Mouse (Mus musculus) CH12.LX (cell line): ENCODE measurements around the gene Jak1. TPM values are rescaled to one million over a fixed set of nuclear protein-coding genes. Genes with fewer than 3 reads are reported as not detected.

Experiments
- DNase-seq: peaks from one replicate; pipeline ENCODE4 v3.0.0-alpha.2; 2013; ENCODE audit errors: extremely low read depth
- H3K27ac ChIP-seq: 2 replicates; pipeline ENCODE4 v1.5.1; 2012; ENCODE audit warnings: low read depth, mild to moderate bottlenecking, control low read depth, moderate library complexity; ENCODE audit not compliant: insufficient read depth
- H3K27me3 ChIP-seq: replicated peaks from 2 replicates; pipeline ENCODE3; 2012; ENCODE audit warnings: inconsistent platforms
- H3K36me3 ChIP-seq, 2 experiments: replicated peaks in 1 of 2; 2 replicates each; pipeline versions ENCODE3 to v1.6.1; 2012; ENCODE audit warnings: inconsistent platforms in 1 of 2, low read length in 1 of 2, mild to moderate bottlenecking in 1 of 2, mixed read lengths in 1 of 2, moderate library complexity in 1 of 2; ENCODE audit not compliant: control insufficient read depth in 1 of 2, insufficient read depth in 1 of 2
- H3K4me1 ChIP-seq, 2 experiments: 2 replicates each; pipeline ENCODE4 v1.6.1; 2012; ENCODE audit warnings: inconsistent platforms in 1 of 2, moderate library complexity in 1 of 2; ENCODE audit not compliant: insufficient read depth in 2 of 2, control insufficient read depth in 1 of 2
- H3K4me2 ChIP-seq: 2 replicates; pipeline ENCODE4 v1.6.1; 2012; ENCODE audit warnings: low read depth, mild to moderate bottlenecking, control low read depth; ENCODE audit not compliant: poor library complexity, insufficient read depth, severe bottlenecking
- H3K4me3 ChIP-seq, 3 experiments: fragments of 150-350 bp in 1 of 3; sonication (generic) in 1 of 3; replicated peaks in 1 of 3; 2 replicates each; pipeline versions ENCODE3 to v1.5.1; 2011 to 2012; ENCODE audit warnings: low read depth in 2 of 3, low read length in 2 of 3, mild to moderate bottlenecking in 2 of 3, moderate library complexity in 2 of 3, control low read depth in 1 of 3, improper control_type of control experiment in 1 of 3, inconsistent platforms in 1 of 3, mixed read lengths in 1 of 3; ENCODE audit not compliant: poor library complexity in 1 of 3
- H3K79me2 ChIP-seq: replicated peaks from 2 replicates; pipeline ENCODE4 v1.6.1; 2012; ENCODE audit warnings: mild to moderate bottlenecking, moderate library complexity; ENCODE audit not compliant: control insufficient read depth, poor library complexity, insufficient read depth, severe bottlenecking; ENCODE audit errors: extremely low read depth
- H3K9ac ChIP-seq: 2 replicates; pipeline ENCODE4 v1.6.1; 2012; ENCODE audit warnings: low read depth, mild to moderate bottlenecking, control low read depth, moderate library complexity; ENCODE audit not compliant: insufficient read depth
- H3K9me3 ChIP-seq: replicated peaks from 2 replicates; pipeline ENCODE3; 2012; ENCODE audit warnings: low read length, inconsistent platforms, mixed read lengths
- BHLHE40 ChIP-seq: IDR thresholded peaks from 2 replicates; pipeline ENCODE4 v1.6.1; 2011; ENCODE audit warnings: mild to moderate bottlenecking, low read depth, low read length, improper control_type of control experiment
- CHD2 ChIP-seq: IDR thresholded peaks from 2 replicates; pipeline ENCODE4 v1.6.1; 2011; ENCODE audit warnings: low read length, improper control_type of control experiment
- EP300 ChIP-seq: IDR thresholded peaks from 2 replicates; pipeline ENCODE4 v1.6.1; 2011; ENCODE audit warnings: low read length, improper control_type of control experiment
- IRF4 ChIP-seq: IDR thresholded peaks from 2 replicates; pipeline ENCODE4 v1.6.1; 2014; ENCODE audit warnings: low read depth, mild to moderate bottlenecking, inconsistent platforms, low read length, improper control_type of control experiment
- JUN ChIP-seq: IDR thresholded peaks from 2 replicates; pipeline ENCODE4 v1.6.1; 2011; ENCODE audit warnings: low read depth, mild to moderate bottlenecking, low read length, improper control_type of control experiment, moderate library complexity; ENCODE audit not compliant: insufficient read depth
- MAFK ChIP-seq: IDR thresholded peaks from 2 replicates; pipeline ENCODE4 v1.6.1; 2011; ENCODE audit warnings: low read length, improper control_type of control experiment; ENCODE audit not compliant: insufficient replicate concordance
- MAZ ChIP-seq: IDR thresholded peaks from 2 replicates; pipeline ENCODE4 v1.6.1; 2012; ENCODE audit warnings: low read depth, mild to moderate bottlenecking, inconsistent platforms, low read length, improper control_type of control experiment, moderate library complexity
- MEF2A ChIP-seq: IDR thresholded peaks from 2 replicates; pipeline ENCODE4 v1.6.1; 2014; ENCODE audit warnings: low read depth, mild to moderate bottlenecking, inconsistent platforms, low read length, improper control_type of control experiment, borderline replicate concordance
- NELFE ChIP-seq: IDR thresholded peaks from 2 replicates; pipeline ENCODE4 v1.6.1; 2011; ENCODE audit warnings: low read depth, low read length, improper control_type of control experiment
- NRF1 ChIP-seq: IDR thresholded peaks from 2 replicates; pipeline ENCODE4 v1.6.1; 2014; ENCODE audit warnings: low read depth, mild to moderate bottlenecking, inconsistent platforms, low read length, improper control_type of control experiment, moderate library complexity
- POLR2A ChIP-seq: IDR thresholded peaks from 2 replicates; pipeline ENCODE4 v1.6.1; 2011; ENCODE audit warnings: low read depth, mild to moderate bottlenecking, improper control_type of control experiment, low read length
- POLR2AphosphoS2 ChIP-seq: IDR thresholded peaks from 2 replicates; pipeline ENCODE4 v1.6.1; 2011; ENCODE audit warnings: low read depth, low read length, improper control_type of control experiment
- TBP ChIP-seq: conservative IDR thresholded peaks from 2 replicates; pipeline ENCODE4 v1.6.1; 2011; ENCODE audit warnings: low read depth, low read length, improper control_type of control experiment
- UBTF ChIP-seq: IDR thresholded peaks from 2 replicates; pipeline ENCODE4 v1.6.1; 2012; ENCODE audit warnings: low read depth, mild to moderate bottlenecking, inconsistent platforms, low read length, improper control_type of control experiment, moderate library complexity
- USF2 ChIP-seq: conservative IDR thresholded peaks from 2 replicates; pipeline ENCODE4 v1.6.1; 2011; ENCODE audit warnings: low read depth, low read length, improper control_type of control experiment
- ZC3H11A ChIP-seq: IDR thresholded peaks from 2 replicates; pipeline ENCODE4 v1.6.1; 2012; ENCODE audit warnings: low read depth, mild to moderate bottlenecking, inconsistent platforms, low read length, improper control_type of control experiment
- ZMIZ1 ChIP-seq: IDR thresholded peaks from 2 replicates; pipeline ENCODE4 v1.6.1; 2012; ENCODE audit warnings: low read depth, mild to moderate bottlenecking, inconsistent platforms, low read length, improper control_type of control experiment
- dilution Hi-C: fragments of 300-500 bp; cut with MboI; formaldehyde crosslinking; loops from 2 replicates; pipeline ENCODE4 v1.14.3; 2020; ENCODE audit warnings: low sequenced_read_pairs; ENCODE audit not compliant: extremely low pct_unique_long_range_greater_than_20kb, extremely low pct_ligation_motif_present
- in situ Hi-C: fragments of 300-500 bp; cut with MboI; formaldehyde crosslinking; loops from 3 replicates; pipeline ENCODE4 v1.14.3; 2019; ENCODE audit warnings: low sequenced_read_pairs, low pct_ligation_motif_present, low pct_unique_long_range_greater_than_20kb, mixed read lengths
- polyA plus RNA-seq: library from polyadenylated mRNA; unstranded; fragments of >175 nt; gene quantifications from 2 replicates; pipeline ENCODE4 v1.2.1, GENCODE M21; 2012; ENCODE audit warnings: low read depth; ENCODE audit not compliant: insufficient read length
- total RNA-seq, 2 experiments: library from RNA; depleted of rRNA; stranded (reverse); fragments of 300-350 nt in 1 of 2; fragments of >200 nt in 1 of 2; gene quantifications; 2 replicates each; pipeline ENCODE4 v1.2.3; 2012 to 2014

Jak1 gene
- total and polyA plus RNA-seq, 3 experiments = 28.6 to 51.4 (median 33.9) TPM

DNA sequence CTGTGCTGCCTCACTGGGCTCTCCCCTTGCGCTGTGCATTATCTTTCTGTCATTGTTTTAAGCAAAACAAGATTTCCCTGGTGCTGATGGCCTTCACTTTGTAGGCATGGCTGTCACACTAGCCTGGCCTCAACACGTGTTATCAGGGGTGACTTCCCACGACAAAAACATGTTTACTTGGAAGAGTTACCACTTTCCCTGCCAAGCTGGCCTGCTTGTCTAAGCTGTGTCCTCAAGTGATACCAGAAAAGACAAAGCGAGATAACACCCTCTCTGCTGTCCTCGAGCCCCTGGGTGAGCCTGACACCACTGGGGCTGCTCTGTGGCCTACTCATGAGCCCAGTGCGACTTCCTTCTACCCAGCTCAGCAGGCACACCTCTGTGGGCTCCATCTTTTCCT lies 89.0 kb downstream of the Jak1 start:
- peaks cover 0 to 9% of the 10 kb centered on the region in 2 experiments; a peak in 3 of 4 replicates for H3K4me1 ChIP-seq
- in situ Hi-C loops = no loop called here
- no peak overlapping the region for H3K27ac ChIP-seq
- H3K79me2 ChIP-seq = no peaks in the 10 kb centered on the region
- no peaks in the 10 kb centered on the region for H3K27me3 ChIP-seq
- H3K4me3 ChIP-seq = no peak overlapping the region
- H3K36me3 ChIP-seq = peaks cover 33 to 88% of the 10 kb centered on the region in 2 experiments
- TF ChIP-seq EP300 (no peak), JUN (no peak), MEF2A (no peak), NRF1 (no peak)
- no peak for DNase-seq
- dilution Hi-C loops = no loop called here
- H3K4me2 ChIP-seq = no peak overlapping the region
- H3K9ac ChIP-seq = no peak overlapping the region
- H3K9me3 ChIP-seq = no peaks in the 10 kb centered on the region

GRCm38 (mm10) chr4:101174916-101175625 lies 90.0 kb downstream of the Jak1 start:
- no peak overlapping the region for H3K9ac ChIP-seq
- peaks cover 38 to 89% of the 10 kb centered on the region in 2 experiments for H3K36me3 ChIP-seq
- peaks cover 0 to 9% of the 10 kb centered on the region in 2 experiments; a peak in 3 of 4 replicates for H3K4me1 ChIP-seq
- TF ChIP-seq MAFK = no peak
- TF ChIP-seq UBTF = no peak
- no peak for TF ChIP-seq IRF4
- no peak for TF ChIP-seq BHLHE40
- no peak for TF ChIP-seq MAZ
- TF ChIP-seq TBP = no peak
- TF ChIP-seq ZC3H11A = no peak
- no peak for TF ChIP-seq USF2
- no peak for TF ChIP-seq POLR2AphosphoS2
- no peak for TF ChIP-seq ZMIZ1
- no peak for TF ChIP-seq CHD2
- TF ChIP-seq POLR2A = no peak
- TF ChIP-seq NELFE = no peak
- no peak for TF ChIP-seq JUN
- in situ Hi-C loops (no loop called here), dilution Hi-C loops (no loop called here)
- H3K4me2 ChIP-seq = no peak overlapping the region
- no peaks in the 10 kb centered on the region for H3K27me3 ChIP-seq
- no peak for DNase-seq
- H3K9me3 ChIP-seq = no peaks in the 10 kb centered on the region
- no peaks in the 10 kb centered on the region for H3K79me2 ChIP-seq
- no peak overlapping the region for H3K4me3 ChIP-seq
- no peak overlapping the region for H3K27ac ChIP-seq
